Mouse (Mus musculus): Measurements from ENCODE around the gene Rit1. TPM values are rescaled to one million over a fixed set of nuclear protein-coding genes. Genes with fewer than 3 reads are reported as not detected.
A peak's percentile ranks its signal among the peaks of the same experiment; 100 is the strongest.

The Rit1 gene
- polyA plus RNA-seq (2015; fragmentation: Nextera tagmentation; extraction: Ambion mirVana) = 88.6 and 98.4 TPM in 2 replicates

DNA sequence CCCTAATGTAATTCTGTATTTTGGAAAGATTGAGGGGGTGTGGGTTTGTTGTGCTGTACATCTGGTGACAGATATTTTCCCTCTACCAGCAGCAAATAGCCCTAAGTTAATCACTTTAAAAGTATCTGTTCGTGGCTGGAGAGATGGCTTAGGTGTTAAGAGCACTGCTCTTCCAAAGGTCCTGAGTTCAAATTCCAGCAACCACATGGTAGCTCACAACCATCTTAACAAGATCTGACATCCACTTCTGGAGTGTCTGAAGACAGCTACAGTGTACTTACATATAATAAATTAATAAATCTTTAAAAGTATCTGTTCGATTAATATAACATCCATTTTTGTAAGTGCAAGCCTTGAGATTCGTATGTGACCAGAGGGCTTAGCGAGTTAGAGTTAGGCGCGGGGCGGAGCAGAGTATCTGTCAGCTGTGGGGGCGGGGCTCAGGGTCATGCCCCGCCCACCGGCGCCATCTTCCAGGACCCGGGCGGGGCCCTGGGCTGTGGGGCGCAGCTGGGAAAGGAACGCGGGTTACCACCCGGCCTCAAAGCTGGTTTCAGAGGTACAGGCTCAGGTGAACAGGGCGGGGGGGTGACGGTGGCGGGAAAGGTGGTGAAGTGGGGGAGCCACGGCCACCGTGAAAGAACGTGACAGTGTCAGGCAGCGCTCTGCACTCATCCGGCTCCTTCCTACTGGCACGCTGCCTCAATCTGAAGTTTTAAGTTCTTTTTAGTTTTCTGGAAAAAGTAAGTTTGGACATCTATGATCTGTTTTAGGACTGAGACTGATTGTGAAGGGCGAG lies at the start of gene Rit1:
Gene Rit1 (plus strand): TSS at position 440 of the 799 bp plus-strand sequence.
- H3K4me3 ChIP-seq (ENCODE audit: low read depth, low read length) = peak within 1 kb of the TSS; percentile 83
- H3K9me3 ChIP-seq (ENCODE audit: low read length) = no peaks in the 10 kb centered on the region
- H3K9ac ChIP-seq (replicated peaks; ENCODE audit: low read depth) = peak within 1 kb of the TSS; percentile 76
- WGBS = under 1% methylated on average over 27 of the region's 27 CpGs
- peak within 1 kb of the TSS; percentile 84 for H3K4me2 ChIP-seq (replicated peaks; ENCODE audit: low read depth, low read length)
- TF ChIP-seq EP300 (IDR thresholded peaks at IDR 0.05) (no peak), CTCF (IDR thresholded peaks at IDR 0.05) (no peak)
- H3K27me3 ChIP-seq (replicated peaks; ENCODE audit: insufficient read depth, low read length) = no peaks in the 10 kb centered on the region
- peaks cover 16% of the 10 kb centered on the region; the same call in 1 of the 2 replicates for H3K4me1 ChIP-seq (ENCODE audit: insufficient read depth, low read depth, low read length)
- H3K27ac ChIP-seq (ENCODE audit: low read length) = peak within 1 kb of the TSS; percentile 82
- peak; percentile 95 for DNase-seq (ENCODE audit: low spot score)
- ATAC-seq = peak; percentile 92
- peaks cover 16% of the 10 kb centered on the region; the same call in 1 of the 2 replicates for H3K36me3 ChIP-seq (ENCODE audit: insufficient read depth, low read length)

DNA sequence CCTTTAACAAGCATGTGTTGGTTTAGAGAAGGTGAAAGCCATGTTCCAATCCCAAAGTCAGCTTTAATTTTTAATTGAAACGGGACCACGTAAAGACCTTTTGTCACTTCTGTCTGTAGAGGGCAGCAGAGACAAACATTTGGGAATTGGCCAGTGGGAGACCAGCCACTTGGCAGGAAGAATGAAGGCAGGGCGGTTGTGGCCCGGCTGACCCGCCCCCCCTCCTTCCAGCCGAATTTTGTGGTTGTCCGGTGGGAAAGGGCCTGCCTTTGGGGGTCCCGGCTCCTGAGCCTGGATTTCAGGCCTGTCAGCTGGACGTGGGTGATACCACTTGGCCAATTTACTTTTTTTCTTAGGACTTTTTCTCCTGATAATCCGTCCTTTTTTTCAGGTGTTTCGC lies 39.2 kb upstream of the Rit1 start:
- H3K9me3 ChIP-seq (ENCODE audit: low read length) = no peaks in the 10 kb centered on the region
- peak overlapping the region; percentile 20 for H3K4me3 ChIP-seq (ENCODE audit: low read depth, low read length)
- DNase-seq (ENCODE audit: low spot score) = peak; percentile 92
- H3K4me1 ChIP-seq (ENCODE audit: insufficient read depth, low read depth, low read length) = no peaks in the 10 kb centered on the region
- WGBS = 11% methylated on average over 11 of the region's 11 CpGs
- no peak overlapping the region for H3K27ac ChIP-seq (ENCODE audit: low read length)
- H3K36me3 ChIP-seq (ENCODE audit: insufficient read depth, low read length) = no peaks in the 10 kb centered on the region
- TF ChIP-seq EP300 (IDR thresholded peaks at IDR 0.05) (no peak), CTCF (IDR thresholded peaks at IDR 0.05) (peak; percentile 85)
- no peaks in the 10 kb centered on the region for H3K27me3 ChIP-seq (replicated peaks; ENCODE audit: insufficient read depth, low read length)
- H3K9ac ChIP-seq (replicated peaks; ENCODE audit: low read depth) = no peak overlapping the region
- H3K4me2 ChIP-seq (replicated peaks; ENCODE audit: low read depth, low read length) = peak overlapping the region; percentile 58
- peak; percentile 84 for ATAC-seq

- TF ChIP-seq CTCF (IDR thresholded peaks at IDR 0.05) (no peak), EP300 (IDR thresholded peaks at IDR 0.05) (no peak)
- no peak for ATAC-seq
- H3K9me3 ChIP-seq (ENCODE audit: low read length) = no peaks in the 10 kb centered on the region
- H3K36me3 ChIP-seq (ENCODE audit: insufficient read depth, low read length) = no peaks in the 10 kb centered on the region
- peaks cover 7% of the 10 kb centered on the region; the same call in 1 of the 2 replicates for H3K4me1 ChIP-seq (ENCODE audit: insufficient read depth, low read depth, low read length)
- H3K4me3 ChIP-seq (ENCODE audit: low read depth, low read length) = no peak overlapping the region
- DNase-seq (ENCODE audit: low spot score) = no peak
- H3K4me2 ChIP-seq (replicated peaks; ENCODE audit: low read depth, low read length) = no peak overlapping the region
- no peak overlapping the region for H3K27ac ChIP-seq (ENCODE audit: low read length)
- no peaks in the 10 kb centered on the region for H3K27me3 ChIP-seq (replicated peaks; ENCODE audit: insufficient read depth, low read length)
- 87% methylated on average over 2 of the region's 2 CpGs for WGBS
- H3K9ac ChIP-seq (replicated peaks; ENCODE audit: low read depth) = no peak overlapping the region
Observed at GRCm38 (mm10) chr3:88683814-88684213, 32.8 kb upstream of the Rit1 start.

- ATAC-seq = no peak
- Histone ChIP-seq H3K27ac (ENCODE audit: low read length) (peak overlapping the region; percentile 99), H3K4me1 (ENCODE audit: insufficient read depth, low read depth, low read length) (peaks cover 7% of the 10 kb centered on the region; the same call in 1 of the 2 replicates), H3K9ac (replicated peaks; ENCODE audit: low read depth) (peak overlapping the region; percentile 41), H3K27me3 (replicated peaks; ENCODE audit: insufficient read depth, low read length) (no peaks in the 10 kb centered on the region), H3K4me2 (replicated peaks; ENCODE audit: low read depth, low read length) (peak overlapping the region; percentile 54), H3K36me3 (ENCODE audit: insufficient read depth, low read length) (no peaks in the 10 kb centered on the region), H3K9me3 (ENCODE audit: low read length) (no peaks in the 10 kb centered on the region), H3K4me3 (ENCODE audit: low read depth, low read length) (peak overlapping the region; percentile 97)
- peak; percentile 30 for DNase-seq (ENCODE audit: low spot score)
- WGBS = 47% methylated on average over 7 of the region's 8 CpGs
- TF ChIP-seq EP300 (IDR thresholded peaks at IDR 0.05) = no peak
- peak; percentile 32; the same call in 1 of the 2 replicates for TF ChIP-seq CTCF (IDR thresholded peaks at IDR 0.05)
Observed at GRCm38 (mm10) chr3:88684236-88684979, 32.2 kb upstream of the Rit1 start.

GRCm38 (mm10) chr3:88684980-88685941 lies 31.4 kb upstream of the Rit1 start, which contains the start of gene Khdc4:
TSS of gene Khdc4 (plus strand) at chr3:88685803.
- peak within 1 kb of the TSS; percentile 99 for H3K27ac ChIP-seq (ENCODE audit: low read length)
- H3K4me1 ChIP-seq (ENCODE audit: insufficient read depth, low read depth, low read length) = peaks cover 7% of the 10 kb centered on the region; the same call in 1 of the 2 replicates
- TF ChIP-seq EP300 (IDR thresholded peaks at IDR 0.05) (no peak; the same call in 1 of the 2 replicates), CTCF (IDR thresholded peaks at IDR 0.05) (peak; percentile 36)
- ATAC-seq (peak; percentile 99), DNase-seq (ENCODE audit: low spot score) (peak; percentile 99)
- peak within 1 kb of the TSS; percentile 71 for H3K4me2 ChIP-seq (replicated peaks; ENCODE audit: low read depth, low read length)
- H3K4me3 ChIP-seq (ENCODE audit: low read depth, low read length) = peak within 1 kb of the TSS; percentile 97
- peak within 1 kb of the TSS; percentile 98 for H3K9ac ChIP-seq (replicated peaks; ENCODE audit: low read depth)
- peaks cover under 1% of the 10 kb centered on the region; the same call in 1 of the 2 replicates for H3K36me3 ChIP-seq (ENCODE audit: insufficient read depth, low read length)
- no peaks in the 10 kb centered on the region for H3K9me3 ChIP-seq (ENCODE audit: low read length)
- under 1% methylated on average over 47 of the region's 47 CpGs for WGBS
- H3K27me3 ChIP-seq (replicated peaks; ENCODE audit: insufficient read depth, low read length) = no peaks in the 10 kb centered on the region
